Mouse (Mus musculus): ENCODE data around the gene Mrps2. TPM values are rescaled to one million over a fixed set of nuclear protein-coding genes. Genes with fewer than 3 reads are reported as not detected.
"Not testable (repeated sequence)": the region's sequence is repeated elsewhere in the genome, so short reads cannot be mapped to it uniquely, and the experiment has no call there.

The Mrps2 gene
- polyA plus RNA-seq, 1 experiment from 2014 or later, result 45.7 TPM

- peak; percentile 66; the same call in 1 of the 2 replicates for ATAC-seq
- H3K27me3 ChIP-seq (ENCODE audit: control insufficient read depth, insufficient read depth, low read depth, low read length), result no peaks in the 10 kb centered on the region
- H3K9ac ChIP-seq (ENCODE audit: low read depth, low read length), result 0 out of 2 replicates have a peak within 1 kb of the TSS, but pooled peaks have one; percentile 22
- H3K4me2 ChIP-seq (ENCODE audit: low read length), result peak within 1 kb of the TSS; percentile 55
- H3K4me3 ChIP-seq (ENCODE audit: low read depth, low read length), result peak within 1 kb of the TSS; percentile 26
- H3K4me1 ChIP-seq (ENCODE audit: control insufficient read depth, insufficient read depth, low read length), result peaks cover 14% of the 10 kb centered on the region
- WGBS, result 4% methylated on average over 25 of the region's 25 CpGs
- H3K36me3 ChIP-seq (ENCODE audit: control insufficient read depth, insufficient read depth, low read length), result peaks cover 16% of the 10 kb centered on the region
- no peaks in the 10 kb centered on the region for H3K9me3 ChIP-seq (replicated peaks; ENCODE audit: control insufficient read depth, low read length, poor library complexity, severe bottlenecking)
- H3K27ac ChIP-seq (ENCODE audit: low read length), result no peak within 1 kb of the TSS
Measured at GRCm38 (mm10) chr2:28465836-28466518, 1.9 kb upstream of the Mrps2 start, which contains the start of gene 1700007K13Rik. Gene 1700007K13Rik, minus strand, starts transcription at chr2:28466332.

GRCm38 (mm10) chr2:28468486-28469225, 790 bp downstream of the Mrps2 start:
- H3K27me3 ChIP-seq (ENCODE audit: control insufficient read depth, insufficient read depth, low read depth, low read length), result no peaks in the 10 kb centered on the region
- H3K36me3 ChIP-seq (ENCODE audit: control insufficient read depth, insufficient read depth, low read length), result peaks cover 28% of the 10 kb centered on the region
- 56% methylated on average over 18 of the region's 18 CpGs for WGBS
- peak overlapping the region; percentile 94 for H3K4me2 ChIP-seq (ENCODE audit: low read length)
- peak overlapping the region; percentile 95 for H3K9ac ChIP-seq (ENCODE audit: low read depth, low read length)
- H3K9me3 ChIP-seq (replicated peaks; ENCODE audit: control insufficient read depth, low read length, poor library complexity, severe bottlenecking), result no peaks in the 10 kb centered on the region
- peak overlapping the region; percentile 98 for H3K4me3 ChIP-seq (ENCODE audit: low read depth, low read length)
- no peak for ATAC-seq
- peaks cover 14% of the 10 kb centered on the region for H3K4me1 ChIP-seq (ENCODE audit: control insufficient read depth, insufficient read depth, low read length)
- no peak overlapping the region; the same call in 1 of the 2 replicates for H3K27ac ChIP-seq (ENCODE audit: low read length)

GRCm38 (mm10) chr2:28469461-28469860, 1.6 kb downstream of the Mrps2 start:
- Histone ChIP-seq H3K4me3 (ENCODE audit: low read depth, low read length) (no peak overlapping the region), H3K4me2 (ENCODE audit: low read length) (no peak overlapping the region), H3K36me3 (ENCODE audit: control insufficient read depth, insufficient read depth, low read length) (peaks cover 28% of the 10 kb centered on the region), H3K9ac (ENCODE audit: low read depth, low read length) (no peak overlapping the region), H3K27ac (ENCODE audit: low read length) (no peak overlapping the region), H3K4me1 (ENCODE audit: control insufficient read depth, insufficient read depth, low read length) (peaks cover 14% of the 10 kb centered on the region), H3K9me3 (replicated peaks; ENCODE audit: control insufficient read depth, low read length, poor library complexity, severe bottlenecking) (no peaks in the 10 kb centered on the region), H3K27me3 (ENCODE audit: control insufficient read depth, insufficient read depth, low read depth, low read length) (no peaks in the 10 kb centered on the region)
- no peak for ATAC-seq
- WGBS, result 98% methylated on average over 14 of the region's 14 CpGs

- no peak for ATAC-seq
- Histone ChIP-seq H3K9me3 (replicated peaks; ENCODE audit: control insufficient read depth, low read length, poor library complexity, severe bottlenecking) (no peaks in the 10 kb centered on the region), H3K27me3 (ENCODE audit: control insufficient read depth, insufficient read depth, low read depth, low read length) (no peaks in the 10 kb centered on the region), H3K9ac (ENCODE audit: low read depth, low read length) (no peak overlapping the region), H3K4me2 (ENCODE audit: low read length) (no peak overlapping the region), H3K4me1 (ENCODE audit: control insufficient read depth, insufficient read depth, low read length) (peaks cover 14% of the 10 kb centered on the region), H3K4me3 (ENCODE audit: low read depth, low read length) (no peak overlapping the region), H3K27ac (ENCODE audit: low read length) (no peak overlapping the region), H3K36me3 (ENCODE audit: control insufficient read depth, insufficient read depth, low read length) (peaks cover 28% of the 10 kb centered on the region)
- WGBS, result 98% methylated on average over 2 of the region's 2 CpGs
Measured at GRCm38 (mm10) chr2:28470591-28470990, 2.7 kb downstream of the Mrps2 start.

GRCm38 (mm10) chr2:28472011-28472410, 4.1 kb downstream of the Mrps2 start:
- 94% methylated on average over 7 of the region's 8 CpGs for WGBS
- H3K4me3 ChIP-seq (ENCODE audit: low read depth, low read length); H3K4me2 ChIP-seq (ENCODE audit: low read length); H3K9me3 ChIP-seq (replicated peaks; ENCODE audit: control insufficient read depth, low read length, poor library complexity, severe bottlenecking); H3K27me3 ChIP-seq (ENCODE audit: control insufficient read depth, insufficient read depth, low read depth, low read length); H3K27ac ChIP-seq (ENCODE audit: low read length); H3K9ac ChIP-seq (ENCODE audit: low read depth, low read length); H3K4me1 ChIP-seq (ENCODE audit: control insufficient read depth, insufficient read depth, low read length); ATAC-seq: not testable (repeated sequence)
- H3K36me3 ChIP-seq (ENCODE audit: control insufficient read depth, insufficient read depth, low read length), result peaks cover 28% of the 10 kb centered on the region

GRCm38 (mm10) chr2:28477993-28478392, 10.1 kb downstream of the Mrps2 start:
- not testable (repeated sequence) for H3K4me1 ChIP-seq (ENCODE audit: control insufficient read depth, insufficient read depth, low read length); H3K4me3 ChIP-seq (ENCODE audit: low read depth, low read length); H3K27me3 ChIP-seq (ENCODE audit: control insufficient read depth, insufficient read depth, low read depth, low read length); H3K27ac ChIP-seq (ENCODE audit: low read length); H3K9me3 ChIP-seq (replicated peaks; ENCODE audit: control insufficient read depth, low read length, poor library complexity, severe bottlenecking); H3K4me2 ChIP-seq (ENCODE audit: low read length); H3K36me3 ChIP-seq (ENCODE audit: control insufficient read depth, insufficient read depth, low read length); H3K9ac ChIP-seq (ENCODE audit: low read depth, low read length); ATAC-seq
- 95% methylated on average over 5 of the region's 5 CpGs for WGBS

GRCm38 (mm10) chr2:28479208-28480204, 11.6 kb downstream of the Mrps2 start:
- no peak overlapping the region for H3K4me2 ChIP-seq (ENCODE audit: low read length)
- no peak for ATAC-seq

GRCm38 (mm10) chr2:28483861-28484260, 16.0 kb downstream of the Mrps2 start:
- Histone ChIP-seq H3K9ac (ENCODE audit: low read depth, low read length) (no peak overlapping the region), H3K27me3 (ENCODE audit: control insufficient read depth, insufficient read depth, low read depth, low read length) (no peaks in the 10 kb centered on the region), H3K27ac (ENCODE audit: low read length) (no peak overlapping the region), H3K9me3 (replicated peaks; ENCODE audit: control insufficient read depth, low read length, poor library complexity, severe bottlenecking) (no peaks in the 10 kb centered on the region), H3K4me2 (ENCODE audit: low read length) (no peak overlapping the region), H3K4me3 (ENCODE audit: low read depth, low read length) (no peak overlapping the region), H3K36me3 (ENCODE audit: control insufficient read depth, insufficient read depth, low read length) (no peaks in the 10 kb centered on the region), H3K4me1 (ENCODE audit: control insufficient read depth, insufficient read depth, low read length) (no peaks in the 10 kb centered on the region)
- 84% methylated on average over 2 of the region's 2 CpGs for WGBS
- ATAC-seq, result no peak

More at GRCm38 (mm10) chr2:28479208-28480204, 11.6 kb downstream of the Mrps2 start:
- Histone ChIP-seq H3K4me1 (ENCODE audit: control insufficient read depth, insufficient read depth, low read length) (no peaks in the 10 kb centered on the region), H3K4me3 (ENCODE audit: low read depth, low read length) (no peak overlapping the region), H3K36me3 (ENCODE audit: control insufficient read depth, insufficient read depth, low read length) (no peaks in the 10 kb centered on the region), H3K27me3 (ENCODE audit: control insufficient read depth, insufficient read depth, low read depth, low read length) (no peaks in the 10 kb centered on the region), H3K9ac (ENCODE audit: low read depth, low read length) (no peak overlapping the region), H3K27ac (ENCODE audit: low read length) (no peak overlapping the region), H3K9me3 (replicated peaks; ENCODE audit: control insufficient read depth, low read length, poor library complexity, severe bottlenecking) (no peaks in the 10 kb centered on the region)
- 81% methylated on average over 19 of the region's 20 CpGs for WGBS
